ENCODE assay signal across 8 mouse cellular contexts in the genomic region with DNA sequence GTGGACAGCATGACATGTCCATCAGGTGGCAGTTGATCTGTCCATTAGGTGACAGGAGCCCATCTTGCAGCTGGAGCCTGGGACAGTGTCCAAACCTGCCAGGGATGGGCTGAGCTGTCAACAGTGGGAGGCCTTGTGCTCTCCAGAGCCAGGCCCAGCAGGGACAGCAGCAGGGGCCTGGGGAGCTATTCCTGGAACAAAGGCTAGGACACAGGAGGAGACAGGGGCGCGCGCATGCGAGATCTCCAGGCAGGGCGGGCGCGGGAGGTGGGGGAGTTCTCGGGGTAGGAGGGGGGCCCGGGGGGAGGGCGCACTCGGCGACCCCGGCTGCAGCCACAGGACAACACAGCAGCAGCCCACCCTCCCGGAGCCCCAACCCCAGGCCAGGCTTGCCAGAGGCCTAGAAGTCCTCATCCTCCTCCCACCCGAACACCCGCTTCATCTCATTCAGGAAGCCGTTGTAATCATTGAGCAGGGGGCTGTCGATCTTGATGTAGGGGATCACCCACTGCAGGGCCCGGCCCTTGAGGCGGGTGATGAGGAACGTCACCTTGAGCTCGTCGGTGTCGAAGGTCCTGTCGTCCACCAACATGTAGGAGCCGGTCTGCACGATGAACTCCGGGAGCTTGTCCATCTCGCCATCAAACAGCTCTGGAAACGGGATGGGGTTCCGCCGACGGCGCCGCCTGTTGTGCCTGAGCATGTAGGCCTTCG. TPM values are rescaled to one million over a fixed set of nuclear protein-coding genes. Genes with fewer than 3 reads are reported as not detected.
DNase-seq lines count a peak whose midpoint lies in the region; ATAC-seq and TF ChIP-seq lines count a peak whose summit lies in the region.
"Not testable (repeated sequence)": the region's sequence is repeated elsewhere in the genome, so short reads cannot be mapped to it uniquely, and the experiment has no call there.

No protein-coding gene starts in this region.

- H3K9ac ChIP-seq in forebrain, embryonic 13.5 days; heart, embryonic 15.5 days; limb, embryonic 11.5 days (ENCODE audit: low read length); lung, embryonic 15.5 days; midbrain, embryonic 14.5 days (replicated peaks; ENCODE audit: low read length): not testable (repeated sequence)

- H3K27ac ChIP-seq in brown adipose tissue, adult 24 weeks (replicated peaks; ENCODE audit: low read depth, low read length); forebrain, embryonic 13.5 days; limb, embryonic 11.5 days (replicated peaks; ENCODE audit: low read depth, low read length); lung, embryonic 15.5 days; small intestine, adult 2 months (ENCODE audit: insufficient read depth, low read depth, low read length): not testable (repeated sequence)
- H3K27ac ChIP-seq in heart, embryonic 15.5 days = 0 out of 2 replicates have a peak overlapping the region, but pooled peaks have one; percentile 67
- H3K27ac ChIP-seq in midbrain, embryonic 14.5 days (replicated peaks; ENCODE audit: low read depth, low read length) = peak overlapping the region; percentile 78; the same call in 1 of the 2 replicates

- WGBS in forebrain, embryonic 13.5 days = no CpG with 5 or more reads among the region's 36 CpGs
- no CpG with 5 or more reads among the region's 36 CpGs for WGBS in heart, embryonic 15.5 days
- no CpG with 5 or more reads among the region's 36 CpGs for WGBS in limb, embryonic 11.5 days
- WGBS in lung, embryonic 15.5 days = no CpG with 5 or more reads among the region's 36 CpGs
- no CpG with 5 or more reads among the region's 36 CpGs for WGBS in midbrain, embryonic 14.5 days
- WGBS in small intestine, adult 2 months = no CpG with 5 or more reads among the region's 36 CpGs

- not testable (repeated sequence) for DNase-seq in limb, embryonic 11.5 days (ENCODE audit: low spot score); midbrain, embryonic 14.5 days

- H3K4me2 ChIP-seq in forebrain, embryonic 13.5 days = peak overlapping the region; percentile 52
- H3K4me2 ChIP-seq in heart, embryonic 15.5 days = peak overlapping the region; percentile 41
- not testable (repeated sequence) for H3K4me2 ChIP-seq in limb, embryonic 11.5 days (ENCODE audit: low read depth, severe bottlenecking)
- H3K4me2 ChIP-seq in lung, embryonic 15.5 days = peak overlapping the region; percentile 29; the same call in 1 of the 2 replicates
- H3K4me2 ChIP-seq in midbrain, embryonic 14.5 days (ENCODE audit: low read length) = peak overlapping the region; percentile 44

- not testable (repeated sequence) for H3K27me3 ChIP-seq in forebrain, embryonic 13.5 days; heart, embryonic 15.5 days; limb, embryonic 11.5 days (ENCODE audit: control insufficient read depth, insufficient read depth, low read length); lung, embryonic 15.5 days; midbrain, embryonic 14.5 days (ENCODE audit: control insufficient read depth, insufficient read depth, low read length); small intestine, adult 2 months (ENCODE audit: control insufficient read depth, insufficient read depth, low read length)

- peak overlapping the region; percentile 66 for H3K4me3 ChIP-seq in brown adipose tissue, adult 24 weeks (ENCODE audit: insufficient read depth, low read depth, low read length)
- H3K4me3 ChIP-seq in forebrain, embryonic 13.5 days = peak overlapping the region; percentile 32
- H3K4me3 ChIP-seq in heart, embryonic 15.5 days = peak overlapping the region; percentile 44
- peak overlapping the region; percentile 15; the same call in 1 of the 2 replicates for H3K4me3 ChIP-seq in limb, embryonic 11.5 days (ENCODE audit: low read depth, low read length)
- H3K4me3 ChIP-seq in lung, embryonic 15.5 days = peak overlapping the region; percentile 34
- peak overlapping the region; percentile 24 for H3K4me3 ChIP-seq in midbrain, embryonic 14.5 days (replicated peaks; ENCODE audit: low read depth, low read length)
- peak overlapping the region; percentile 57 for H3K4me3 ChIP-seq in small intestine, adult 2 months (ENCODE audit: low read depth, low read length)

- H3K4me1 ChIP-seq in brown adipose tissue, adult 24 weeks (ENCODE audit: control insufficient read depth, insufficient read depth, insufficient read length, low read length); forebrain, embryonic 13.5 days; heart, embryonic 15.5 days (replicated peaks); limb, embryonic 11.5 days (ENCODE audit: control insufficient read depth, insufficient read depth, low read length); lung, embryonic 15.5 days; midbrain, embryonic 14.5 days (ENCODE audit: control insufficient read depth, insufficient read depth, low read length); small intestine, adult 2 months (ENCODE audit: control insufficient read depth, insufficient read depth, insufficient read length, low read length): not testable (repeated sequence)

- not testable (repeated sequence) for H3K36me3 ChIP-seq in forebrain, embryonic 13.5 days (ENCODE audit: poor library complexity, severe bottlenecking); heart, embryonic 15.5 days; limb, embryonic 11.5 days (ENCODE audit: control insufficient read depth, insufficient read depth, low read length); lung, embryonic 15.5 days; midbrain, embryonic 14.5 days (ENCODE audit: control insufficient read depth, insufficient read depth, low read length); small intestine, adult 2 months (ENCODE audit: control insufficient read depth, insufficient read depth, low read length)

- not testable (repeated sequence) for H3K9me3 ChIP-seq in forebrain, embryonic 13.5 days (replicated peaks); heart, embryonic 15.5 days (replicated peaks); limb, embryonic 11.5 days (ENCODE audit: control insufficient read depth, low read length); lung, embryonic 15.5 days; midbrain, embryonic 14.5 days (ENCODE audit: control insufficient read depth, low read length)

- not testable (repeated sequence) for TF ChIP-seq CTCF in small intestine, adult 2 months (IDR thresholded peaks at IDR 0.05; ENCODE audit: extremely low read depth, insufficient read length, insufficient replicate concordance, low read depth, low read length)

- ATAC-seq in forebrain, embryonic 13.5 days = peak; percentile 65
- ATAC-seq in heart, embryonic 15.5 days (replicated peaks; ENCODE audit: insufficient number of reproducible peaks, insufficient read depth, low FRiP score, low read depth) = peak; percentile 86
- ATAC-seq in inflammation-experienced regulatory T-cells, adult 6 months = peak; percentile 42
- ATAC-seq in limb, embryonic 11.5 days (ENCODE audit: insufficient number of reproducible peaks, low FRiP score, low TSS enrichment, low read depth) = peak; percentile 65; the same call in 1 of the 2 replicates
- peak; percentile 53; the same call in 1 of the 2 replicates for ATAC-seq in lung, embryonic 15.5 days (ENCODE audit: borderline replicate concordance, extremely low read depth, low FRiP score, low TSS enrichment)
- ATAC-seq in midbrain, embryonic 14.5 days (ENCODE audit: low FRiP score, low TSS enrichment) = peak; percentile 59

- not testable (repeated sequence) for TF ChIP-seq POLR2A in small intestine, adult 2 months (IDR thresholded peaks at IDR 0.05; ENCODE audit: low read depth, low read length)

RNA-seq across cellular contexts. Expression of a gene that starts 0.5 kb away (rescaled TPM):
- polyA plus RNA-seq in brown adipose tissue, adult 24 weeks (2012; ENCODE audit: insufficient read depth, insufficient read length, missing spikeins) = 15.3 and 19.4 TPM in 2 replicates
- 85.7 and 88.0 TPM in 2 replicates for polyA plus RNA-seq in forebrain, embryonic 13.5 days (2015; fragmentation: Nextera tagmentation; extraction: Ambion mirVana)
- polyA plus RNA-seq in heart, embryonic 15.5 days (2015; fragmentation: Nextera tagmentation; extraction: Ambion mirVana) = 75.1 and 75.5 TPM in 2 replicates
- 10 to 100 TPM in 2 of 3 experiments, 1 to 10 TPM in 1; 9.5 to 10.3 (median 10.2) TPM for polyA plus RNA-seq in inflammation-experienced regulatory T-cells, adult 6 months (2017; shearing (Covaris generic))
- 49.0 and 55.8 TPM in 2 replicates for polyA plus RNA-seq in limb, embryonic 11.5 days (2014; fragmentation: Nextera tagmentation; extraction: Ambion mirVana)
- 76.0 and 84.2 TPM in 2 replicates for polyA plus RNA-seq in lung, embryonic 15.5 days (2015; fragmentation: Nextera tagmentation; extraction: Ambion mirVana)
- 173 and 230 TPM in 2 replicates for polyA plus RNA-seq in midbrain, embryonic 14.5 days (2014; fragmentation: Nextera tagmentation; extraction: Ambion mirVana)
- polyA plus RNA-seq in small intestine, adult 2 months (2012; rRNA removed) = 23.9 and 33.9 TPM in 2 replicates

RNA-seq across cellular contexts. Expression of a gene that starts 26.2 kb away (rescaled TPM):
- 42.4 and 42.7 TPM in 2 replicates for polyA plus RNA-seq in brown adipose tissue, adult 24 weeks (2012; ENCODE audit: insufficient read depth, insufficient read length, missing spikeins)
- polyA plus RNA-seq in forebrain, embryonic 13.5 days (2015; fragmentation: Nextera tagmentation; extraction: Ambion mirVana) = 113 and 115 TPM in 2 replicates
- 92.8 and 104 TPM in 2 replicates for polyA plus RNA-seq in heart, embryonic 15.5 days (2015; fragmentation: Nextera tagmentation; extraction: Ambion mirVana)
- 10 to 100 TPM; 10.8 to 16.7 (median 12.2) TPM for polyA plus RNA-seq in inflammation-experienced regulatory T-cells, adult 6 months (2017; shearing (Covaris generic))
- polyA plus RNA-seq in limb, embryonic 11.5 days (2014; fragmentation: Nextera tagmentation; extraction: Ambion mirVana) = 49.5 and 52.0 TPM in 2 replicates
- 89.3 and 93.5 TPM in 2 replicates for polyA plus RNA-seq in lung, embryonic 15.5 days (2015; fragmentation: Nextera tagmentation; extraction: Ambion mirVana)
- polyA plus RNA-seq in midbrain, embryonic 14.5 days (2014; fragmentation: Nextera tagmentation; extraction: Ambion mirVana) = 240 and 291 TPM in 2 replicates
- 33.9 and 49.8 TPM in 2 replicates for polyA plus RNA-seq in small intestine, adult 2 months (2012; rRNA removed)

RNA-seq across cellular contexts. Expression of a gene that starts 54.9 kb away (rescaled TPM):
- polyA plus RNA-seq in brown adipose tissue, adult 24 weeks (2012; ENCODE audit: insufficient read depth, insufficient read length, missing spikeins) = not detected in 2 replicates
- 0.24 TPM in 1 of 2 replicates, not detected in the other for polyA plus RNA-seq in forebrain, embryonic 13.5 days (2015; fragmentation: Nextera tagmentation; extraction: Ambion mirVana)
- polyA plus RNA-seq in heart, embryonic 15.5 days (2015; fragmentation: Nextera tagmentation; extraction: Ambion mirVana) = 0.30 and 0.53 TPM in 2 replicates
- not detected for polyA plus RNA-seq in inflammation-experienced regulatory T-cells, adult 6 months (2017; shearing (Covaris generic))
- 0.47 and 0.48 TPM in 2 replicates for polyA plus RNA-seq in limb, embryonic 11.5 days (2014; fragmentation: Nextera tagmentation; extraction: Ambion mirVana)
- polyA plus RNA-seq in lung, embryonic 15.5 days (2015; fragmentation: Nextera tagmentation; extraction: Ambion mirVana) = 0.10 TPM in 1 of 2 replicates, not detected in the other
- 0.15 and 0.34 TPM in 2 replicates for polyA plus RNA-seq in midbrain, embryonic 14.5 days (2014; fragmentation: Nextera tagmentation; extraction: Ambion mirVana)
- polyA plus RNA-seq in small intestine, adult 2 months (2012; rRNA removed) = not detected in 2 replicates

Comparison
In these comparisons a context has a peak if more than half of its experiments do, and no peak if none do; other contexts are left out.
1. H3K4me3 ChIP-seq: peak in every context shown above with its lines; median percentile 66 in brown adipose tissue, adult 24 weeks; 57 in small intestine, adult 2 months; 44 in heart, embryonic 15.5 days; 34 in lung, embryonic 15.5 days; 32 in forebrain, embryonic 13.5 days; 24 in midbrain, embryonic 14.5 days; 15 in limb, embryonic 11.5 days.